Mouse (Mus musculus): ENCODE measurements around the gene Eci1. TPM values are rescaled to one million over a fixed set of nuclear protein-coding genes. Genes with fewer than 3 reads are reported as not detected.
A peak's percentile ranks its signal among the peaks of the same experiment; 100 is the strongest.

The Eci1 gene
- polyA plus RNA-seq, 1 experiment: 222 TPM

- Histone ChIP-seq H3K27ac (ENCODE audit: insufficient read depth, low read depth, low read length) (no peak overlapping the region), H3K4me1 (ENCODE audit: control insufficient read depth, insufficient read depth, low read length) (peaks cover 6% of the 10 kb centered on the region; the same call in 1 of the 2 replicates), H3K27me3 (replicated peaks; ENCODE audit: control insufficient read depth, insufficient read depth, low read length) (no peaks in the 10 kb centered on the region), H3K4me3 (ENCODE audit: insufficient read depth, low read depth, low read length) (peak overlapping the region; percentile 3), H3K36me3 (ENCODE audit: control insufficient read depth, insufficient read depth, low read length) (no peaks in the 10 kb centered on the region; the same call in 1 of the 2 replicates)
- DNase-seq: peak; percentile 48
- 35% methylated on average over 11 of the region's 11 CpGs for WGBS
- no peak for TF ChIP-seq POLR2A (IDR thresholded peaks at IDR 0.05; ENCODE audit: low read depth, low read length)
- peak; percentile 37 for TF ChIP-seq CTCF (conservative IDR thresholded peaks at IDR 0.05; ENCODE audit: insufficient read depth, insufficient read length, low read depth, low read length)
Measured at GRCm38 (mm10) chr17:24477985-24478600, 51.7 kb downstream of the Eci1 start.

GRCm38 (mm10) chr17:24478663-24479380 lies 52.4 kb downstream of the Eci1 start, which contains the start of gene Mlst8:
TSS of gene Mlst8 (minus strand) at chr17:24479078.
- peak within 1 kb of the TSS; percentile 95 for H3K4me3 ChIP-seq (ENCODE audit: insufficient read depth, low read depth, low read length)
- H3K27me3 ChIP-seq (replicated peaks; ENCODE audit: control insufficient read depth, insufficient read depth, low read length): no peaks in the 10 kb centered on the region
- H3K36me3 ChIP-seq (ENCODE audit: control insufficient read depth, insufficient read depth, low read length): no peaks in the 10 kb centered on the region; the same call in 1 of the 2 replicates
- peak within 1 kb of the TSS; percentile 100 for H3K27ac ChIP-seq (ENCODE audit: insufficient read depth, low read depth, low read length)
- DNase-seq: peak; percentile 98
- peaks cover 6% of the 10 kb centered on the region; the same call in 1 of the 2 replicates for H3K4me1 ChIP-seq (ENCODE audit: control insufficient read depth, insufficient read depth, low read length)
- WGBS: under 1% methylated on average over 48 of the region's 48 CpGs
- peak; percentile 55 for TF ChIP-seq POLR2A (IDR thresholded peaks at IDR 0.05; ENCODE audit: low read depth, low read length)
- TF ChIP-seq CTCF (conservative IDR thresholded peaks at IDR 0.05; ENCODE audit: insufficient read depth, insufficient read length, low read depth, low read length): peak; percentile 92

GRCm38 (mm10) chr17:24479431-24479830 lies 53.0 kb downstream of the Eci1 start:
- TF ChIP-seq CTCF (conservative IDR thresholded peaks at IDR 0.05; ENCODE audit: insufficient read depth, insufficient read length, low read depth, low read length) (no peak), POLR2A (IDR thresholded peaks at IDR 0.05; ENCODE audit: low read depth, low read length) (no peak)
- no peak for DNase-seq
- Histone ChIP-seq H3K27ac (ENCODE audit: insufficient read depth, low read depth, low read length) (no peak overlapping the region), H3K27me3 (replicated peaks; ENCODE audit: control insufficient read depth, insufficient read depth, low read length) (no peaks in the 10 kb centered on the region), H3K36me3 (ENCODE audit: control insufficient read depth, insufficient read depth, low read length) (no peaks in the 10 kb centered on the region; the same call in 1 of the 2 replicates), H3K4me1 (ENCODE audit: control insufficient read depth, insufficient read depth, low read length) (peaks cover 6% of the 10 kb centered on the region; the same call in 1 of the 2 replicates), H3K4me3 (ENCODE audit: insufficient read depth, low read depth, low read length) (no peak overlapping the region)
- 23% methylated on average over 1 of the region's 1 CpGs for WGBS

- no peaks in the 10 kb centered on the region; the same call in 1 of the 2 replicates for H3K36me3 ChIP-seq (ENCODE audit: control insufficient read depth, insufficient read depth, low read length)
- WGBS: 61% methylated on average over 3 of the region's 3 CpGs
- no peaks in the 10 kb centered on the region for H3K27me3 ChIP-seq (replicated peaks; ENCODE audit: control insufficient read depth, insufficient read depth, low read length)
- H3K4me1 ChIP-seq (ENCODE audit: control insufficient read depth, insufficient read depth, low read length): peaks cover 6% of the 10 kb centered on the region; the same call in 1 of the 2 replicates
- TF ChIP-seq POLR2A (IDR thresholded peaks at IDR 0.05; ENCODE audit: low read depth, low read length) (no peak), CTCF (conservative IDR thresholded peaks at IDR 0.05; ENCODE audit: insufficient read depth, insufficient read length, low read depth, low read length) (peak; percentile 34)
- H3K4me3 ChIP-seq (ENCODE audit: insufficient read depth, low read depth, low read length): no peak overlapping the region
- no peak for DNase-seq
- no peak overlapping the region for H3K27ac ChIP-seq (ENCODE audit: insufficient read depth, low read depth, low read length)
Measured at GRCm38 (mm10) chr17:24480201-24480826, 53.9 kb downstream of the Eci1 start.

- peaks cover 6% of the 10 kb centered on the region; the same call in 1 of the 2 replicates for H3K4me1 ChIP-seq (ENCODE audit: control insufficient read depth, insufficient read depth, low read length)
- H3K27me3 ChIP-seq (replicated peaks; ENCODE audit: control insufficient read depth, insufficient read depth, low read length): no peaks in the 10 kb centered on the region
- H3K4me3 ChIP-seq (ENCODE audit: insufficient read depth, low read depth, low read length): no peak overlapping the region
- no peak for DNase-seq
- H3K27ac ChIP-seq (ENCODE audit: insufficient read depth, low read depth, low read length): no peak overlapping the region
- no peak for TF ChIP-seq POLR2A (IDR thresholded peaks at IDR 0.05; ENCODE audit: low read depth, low read length)
- WGBS: 91% methylated on average over 20 of the region's 20 CpGs
- H3K36me3 ChIP-seq (ENCODE audit: control insufficient read depth, insufficient read depth, low read length): no peaks in the 10 kb centered on the region; the same call in 1 of the 2 replicates
Measured at GRCm38 (mm10) chr17:24481027-24481815, 54.8 kb downstream of the Eci1 start.

- Histone ChIP-seq H3K27ac (ENCODE audit: insufficient read depth, low read depth, low read length) (no peak overlapping the region), H3K4me1 (ENCODE audit: control insufficient read depth, insufficient read depth, low read length) (no peaks in the 10 kb centered on the region), H3K27me3 (replicated peaks; ENCODE audit: control insufficient read depth, insufficient read depth, low read length) (no peaks in the 10 kb centered on the region), H3K4me3 (ENCODE audit: insufficient read depth, low read depth, low read length) (no peak overlapping the region), H3K36me3 (ENCODE audit: control insufficient read depth, insufficient read depth, low read length) (no peaks in the 10 kb centered on the region)
- TF ChIP-seq CTCF (conservative IDR thresholded peaks at IDR 0.05; ENCODE audit: insufficient read depth, insufficient read length, low read depth, low read length): no peak
- TF ChIP-seq POLR2A (IDR thresholded peaks at IDR 0.05; ENCODE audit: low read depth, low read length): no peak
- DNase-seq: no peak
- WGBS: 94% methylated on average over 3 of the region's 3 CpGs
Measured at GRCm38 (mm10) chr17:24483495-24483894, 57.1 kb downstream of the Eci1 start.
